Mouse (Mus musculus): Measurements from ENCODE around the gene Serpina9.

GRCm38 (mm10) chr12:103984935-103985334, 28.6 kb downstream of the Serpina9 start:
- TF ChIP-seq POLR2A (IDR thresholded peaks at IDR 0.05; ENCODE audit: control insufficient read depth, extremely low read depth, insufficient read depth, low read length, poor library complexity) (no peak), CTCF (IDR thresholded peaks at IDR 0.05; ENCODE audit: borderline replicate concordance, control insufficient read depth, extremely low read depth, insufficient read depth, low read length, poor library complexity) (no peak)

All from thymus, adult 2 months (tissue).